Mouse (Mus musculus): Measurements from ENCODE around the gene 1810010H24Rik. TPM values are rescaled to one million over a fixed set of nuclear protein-coding genes. Genes with fewer than 3 reads are reported as not detected.
"Not testable (repeated sequence)": the region's sequence is repeated elsewhere in the genome, so short reads cannot be mapped to it uniquely, and the experiment has no call there.

1810010H24Rik gene
- polyA plus RNA-seq, 1 experiment: 5.3 TPM

DNA sequence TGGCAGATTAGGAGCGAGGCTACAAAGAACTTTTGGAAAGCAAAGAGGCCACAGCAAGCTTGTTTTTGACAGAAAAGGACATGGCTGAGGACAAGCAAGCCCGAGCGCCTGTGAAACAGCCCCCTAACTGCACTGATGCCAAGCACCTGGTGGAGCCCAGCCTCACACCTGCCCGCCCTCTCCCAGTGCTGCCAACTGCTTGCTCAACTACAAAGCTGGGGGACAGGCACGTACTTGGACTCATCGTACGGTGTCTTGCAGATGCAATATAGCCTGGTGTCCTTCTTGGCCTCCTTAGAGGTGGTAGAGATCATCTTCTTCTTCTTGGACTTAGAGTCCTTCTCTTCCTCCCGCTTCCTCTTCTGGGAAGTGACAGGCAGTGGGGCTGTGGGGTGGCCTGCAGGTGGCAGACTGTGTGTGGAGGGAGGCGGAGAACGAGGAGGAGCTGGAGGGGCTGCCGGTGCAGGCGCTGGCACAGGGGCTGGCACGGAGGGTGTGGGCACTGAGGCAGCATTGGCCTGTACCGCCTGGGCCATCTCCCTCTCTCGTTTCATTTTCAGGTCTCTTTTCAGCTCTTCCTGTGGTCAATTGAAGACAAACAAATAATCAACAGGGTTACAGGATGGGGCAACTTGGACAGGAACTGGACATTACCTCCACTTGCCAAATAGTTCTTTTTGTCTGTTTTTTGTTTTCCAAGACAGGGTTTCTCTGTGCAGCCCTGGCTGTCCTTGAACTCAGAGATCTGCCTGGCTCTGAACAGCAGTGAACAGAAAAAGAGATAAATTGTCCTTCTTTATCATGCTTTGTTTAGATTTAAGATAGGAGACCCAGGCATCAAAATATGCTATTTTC is 21.5 kb downstream of the 1810010H24Rik start:
- TF ChIP-seq CTCF (IDR thresholded peaks at IDR 0.05; ENCODE audit: borderline replicate concordance, extremely low read depth, insufficient read depth, insufficient read length) (no peak), POLR2A (IDR thresholded peaks at IDR 0.05; ENCODE audit: borderline replicate concordance, extremely low read depth, insufficient read depth, insufficient read length, poor library complexity, severe bottlenecking) (no peak)
- no peak for DNase-seq (ENCODE audit: low read depth)

DNA sequence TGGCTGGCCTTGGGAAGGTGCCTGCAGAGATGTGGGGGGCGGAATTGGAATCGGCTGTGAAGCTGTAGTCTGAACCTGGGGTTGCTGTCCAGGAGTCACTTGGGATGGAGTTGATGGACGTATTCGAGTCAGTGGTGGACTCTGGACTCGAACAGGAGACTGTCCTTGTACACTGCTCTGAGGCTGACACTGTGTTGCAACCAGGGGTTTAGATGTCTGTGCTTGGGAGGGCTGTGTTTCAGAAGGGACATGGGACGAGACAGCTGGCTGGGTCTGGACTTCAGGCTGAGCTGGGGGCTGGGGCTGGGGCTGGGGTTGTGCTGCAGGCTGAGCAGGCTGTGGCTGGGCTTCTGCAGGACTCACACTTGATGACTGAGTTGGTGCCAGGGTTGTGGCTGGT is 29.4 kb downstream of the 1810010H24Rik start:
- no peak for DNase-seq (ENCODE audit: low read depth)
- TF ChIP-seq CTCF (IDR thresholded peaks at IDR 0.05; ENCODE audit: borderline replicate concordance, extremely low read depth, insufficient read depth, insufficient read length) (no peak), POLR2A (IDR thresholded peaks at IDR 0.05; ENCODE audit: borderline replicate concordance, extremely low read depth, insufficient read depth, insufficient read length, poor library complexity, severe bottlenecking) (no peak)

DNA sequence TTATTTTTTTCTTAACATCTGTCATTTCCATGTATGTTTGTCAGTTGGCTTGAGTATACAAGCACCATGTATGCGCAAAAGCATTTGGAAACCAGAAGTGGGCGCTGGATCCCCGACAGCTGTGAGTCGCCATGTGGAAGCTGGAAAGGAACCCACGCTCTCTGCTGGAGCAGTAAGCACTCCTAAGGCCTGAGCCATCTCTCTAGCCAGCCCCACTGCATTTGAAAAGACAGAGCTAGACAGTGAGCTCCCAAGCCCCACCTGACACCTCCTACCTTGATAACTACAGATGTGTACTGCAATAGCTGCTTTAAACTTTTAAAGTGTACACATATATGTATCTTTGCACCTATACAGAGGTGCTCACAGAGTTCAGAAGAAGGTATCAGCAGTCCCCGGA is 31.9 kb downstream of the 1810010H24Rik start:
- no peak for DNase-seq (ENCODE audit: low read depth)
- no peak for TF ChIP-seq CTCF (IDR thresholded peaks at IDR 0.05; ENCODE audit: borderline replicate concordance, extremely low read depth, insufficient read depth, insufficient read length)
- TF ChIP-seq POLR2A (IDR thresholded peaks at IDR 0.05; ENCODE audit: borderline replicate concordance, extremely low read depth, insufficient read depth, insufficient read length, poor library complexity, severe bottlenecking): no peak

DNA sequence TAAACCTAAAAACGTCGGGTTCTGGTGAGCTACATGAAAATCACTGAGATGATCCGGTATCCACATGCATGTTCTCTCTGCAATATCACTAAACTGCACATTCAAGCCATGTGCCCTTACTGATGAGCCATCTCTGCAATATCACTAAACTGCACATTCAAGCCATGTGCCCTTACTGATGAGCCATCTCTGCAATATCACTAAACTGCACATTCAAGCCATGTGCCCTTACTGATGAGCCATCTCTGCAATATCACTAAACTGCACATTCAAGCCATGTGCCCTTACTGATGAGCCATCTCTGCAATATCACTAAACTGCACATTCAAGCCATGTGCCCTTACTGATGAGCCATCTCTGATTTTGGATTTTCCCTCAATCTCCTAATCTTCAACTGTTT is 34.2 kb downstream of the 1810010H24Rik start:
- not testable (repeated sequence) for DNase-seq (ENCODE audit: low read depth)

DNA sequence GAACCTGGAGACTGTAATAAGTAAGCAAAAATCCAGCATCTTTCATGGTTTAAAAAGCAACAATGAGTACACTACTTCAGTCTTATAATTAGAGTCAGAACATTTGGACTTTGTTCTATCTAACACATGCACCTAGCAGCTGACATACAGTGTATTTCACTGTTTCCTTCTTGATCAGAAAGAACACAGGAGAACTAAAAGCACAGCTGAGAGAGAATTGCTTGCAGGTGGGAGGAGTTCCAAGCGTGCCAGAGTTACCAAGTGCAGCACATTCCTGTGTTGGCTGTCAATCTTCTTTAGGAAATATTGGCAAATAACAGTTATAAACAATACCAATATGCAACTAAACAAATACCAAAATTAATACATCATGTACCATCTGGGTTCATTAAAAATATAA is 35.5 kb downstream of the 1810010H24Rik start:
- TF ChIP-seq POLR2A (IDR thresholded peaks at IDR 0.05; ENCODE audit: borderline replicate concordance, extremely low read depth, insufficient read depth, insufficient read length, poor library complexity, severe bottlenecking): no peak
- no peak for TF ChIP-seq CTCF (IDR thresholded peaks at IDR 0.05; ENCODE audit: borderline replicate concordance, extremely low read depth, insufficient read depth, insufficient read length)

DNA sequence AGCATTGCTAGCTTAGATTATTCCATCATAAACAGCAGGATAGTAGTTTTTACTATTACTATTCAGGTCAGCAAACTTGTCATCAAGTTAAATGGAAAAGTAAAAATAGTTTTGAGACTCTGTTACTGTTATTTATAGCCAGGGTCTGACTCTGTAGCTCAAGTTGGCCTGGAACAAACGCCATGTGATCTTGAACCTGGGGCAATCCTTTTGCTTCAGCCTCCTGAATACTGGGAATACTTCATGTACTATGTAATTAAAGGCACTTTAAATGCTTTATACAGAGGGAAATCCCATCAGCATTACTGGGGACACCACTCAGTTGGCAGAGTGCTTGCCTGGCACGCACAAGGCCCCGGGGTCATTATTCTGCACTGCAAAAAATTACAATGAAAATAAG is 37.6 kb downstream of the 1810010H24Rik start:
- no peak for DNase-seq (ENCODE audit: low read depth)
- TF ChIP-seq CTCF (IDR thresholded peaks at IDR 0.05; ENCODE audit: borderline replicate concordance, extremely low read depth, insufficient read depth, insufficient read length) (no peak), POLR2A (IDR thresholded peaks at IDR 0.05; ENCODE audit: borderline replicate concordance, extremely low read depth, insufficient read depth, insufficient read length, poor library complexity, severe bottlenecking) (no peak)

More for the DNA sequence above, 35.5 kb downstream of the 1810010H24Rik start:
- DNase-seq (ENCODE audit: low read depth): no peak

DNA sequence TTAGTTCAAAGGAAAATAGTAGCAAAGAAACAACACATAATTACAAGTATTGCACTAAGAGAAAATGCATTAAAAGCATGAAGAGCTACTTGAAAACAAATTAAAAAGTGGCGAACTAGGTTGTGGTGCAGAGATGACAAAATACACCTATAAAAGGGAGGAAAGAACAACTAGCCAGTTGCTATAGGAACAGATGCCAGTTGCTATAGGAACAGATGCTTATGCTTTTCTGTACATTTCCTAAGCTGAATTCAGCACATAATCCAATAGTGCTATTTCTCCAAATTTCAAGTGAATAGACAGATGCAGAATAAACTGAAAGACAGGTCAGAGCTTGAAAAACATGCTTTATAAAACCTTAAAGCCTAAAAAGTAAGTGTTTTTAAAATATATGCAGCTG is 39.1 kb downstream of the 1810010H24Rik start:
- DNase-seq (ENCODE audit: low read depth): peak; percentile 9
- TF ChIP-seq POLR2A (IDR thresholded peaks at IDR 0.05; ENCODE audit: borderline replicate concordance, extremely low read depth, insufficient read depth, insufficient read length, poor library complexity, severe bottlenecking) (no peak), CTCF (IDR thresholded peaks at IDR 0.05; ENCODE audit: borderline replicate concordance, extremely low read depth, insufficient read depth, insufficient read length) (no peak)

DNA sequence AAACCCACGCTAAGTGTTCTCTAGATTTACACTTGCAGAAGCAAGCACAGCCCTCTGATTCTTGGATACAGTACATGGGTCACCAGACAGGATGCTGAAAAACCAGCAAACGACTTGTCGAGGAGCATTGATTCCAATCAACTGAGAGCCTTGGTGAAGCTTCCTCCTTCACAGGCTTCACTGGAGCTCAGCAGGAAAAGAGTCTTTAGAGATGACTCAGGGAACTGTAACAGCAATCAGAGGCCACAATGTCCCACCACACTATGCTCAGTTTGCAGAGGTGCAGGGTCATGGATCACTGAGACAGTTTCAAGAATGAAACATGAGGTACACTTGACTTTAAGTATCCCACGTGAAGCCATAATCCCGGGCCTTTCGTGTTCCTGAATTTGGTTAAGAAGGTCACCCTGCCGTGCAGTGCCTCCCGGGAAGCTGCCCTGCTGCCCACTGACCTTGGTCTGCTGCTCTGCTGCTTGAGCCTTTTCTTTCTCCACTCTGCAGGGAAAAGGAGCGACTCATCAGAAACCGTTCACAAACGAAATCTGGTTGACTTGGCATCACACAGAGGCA is 39.8 kb downstream of the 1810010H24Rik start:
- TF ChIP-seq POLR2A (IDR thresholded peaks at IDR 0.05; ENCODE audit: borderline replicate concordance, extremely low read depth, insufficient read depth, insufficient read length, poor library complexity, severe bottlenecking) (no peak), CTCF (IDR thresholded peaks at IDR 0.05; ENCODE audit: borderline replicate concordance, extremely low read depth, insufficient read depth, insufficient read length) (no peak)
- DNase-seq (ENCODE audit: low read depth): no peak

Other genes with a start within 250 kb of the 1810010H24Rik start
- gene Polg2, start 246.1 kb upstream of the 1810010H24Rik start, polyA plus RNA-seq (2012; rRNA removed): 9.0 and 10.3 TPM in 2 replicates
- gene Ddx5, start 236.5 kb upstream of the 1810010H24Rik start, polyA plus RNA-seq (2012; rRNA removed): 597 and 653 TPM in 2 replicates
- 20.3 and 22.3 TPM in 2 replicates for gene Cep95, start 236.4 kb upstream of the 1810010H24Rik start, polyA plus RNA-seq (2012; rRNA removed)
- 23.6 and 29.5 TPM in 2 replicates for gene Smurf2, start 105.0 kb upstream of the 1810010H24Rik start, polyA plus RNA-seq (2012; rRNA removed)
- gene Kpna2, start 26.1 kb upstream of the 1810010H24Rik start, polyA plus RNA-seq (2012; rRNA removed): 125 and 197 TPM in 2 replicates
- gene Bptf, start 106.4 kb downstream of the 1810010H24Rik start, polyA plus RNA-seq (2012; rRNA removed): 43.3 and 77.1 TPM in 2 replicates
- 30.2 and 34.4 TPM in 2 replicates for gene Nol11, start 163.7 kb downstream of the 1810010H24Rik start, polyA plus RNA-seq (2012; rRNA removed)